Mouse (Mus musculus): Measurements from ENCODE around the gene Hormad2.

Gene Hormad2

GRCm38 (mm10) chr11:4440978-4441377 lies at the start of gene Hormad2:
Hormad2 (minus strand) TSS chr11:4441105.
- no peak for DNase-seq (ENCODE audit: low read depth, low spot score)

- no peak for DNase-seq (ENCODE audit: low read depth, low spot score)
Observed at GRCm38 (mm10) chr11:4489207-4489606, 48.3 kb upstream of the Hormad2 start.

GRCm38 (mm10) chr11:4488798-4489197 lies 47.9 kb upstream of the Hormad2 start:
- no peak for DNase-seq (ENCODE audit: low read depth, low spot score)

GRCm38 (mm10) chr11:4488367-4488766 lies 47.5 kb upstream of the Hormad2 start:
- DNase-seq (ENCODE audit: low read depth, low spot score) = no peak

- DNase-seq (ENCODE audit: low read depth, low spot score) = peak; percentile 63
Observed at GRCm38 (mm10) chr11:4487401-4487965, 46.6 kb upstream of the Hormad2 start.

GRCm38 (mm10) chr11:4484541-4484940 lies 43.6 kb upstream of the Hormad2 start:
- DNase-seq (ENCODE audit: low read depth, low spot score) = no peak

GRCm38 (mm10) chr11:4482641-4483040 lies 41.7 kb upstream of the Hormad2 start:
- DNase-seq (ENCODE audit: low read depth, low spot score) = peak; percentile 48

GRCm38 (mm10) chr11:4476184-4476697 lies 35.3 kb upstream of the Hormad2 start:
- peak; percentile 44 for DNase-seq (ENCODE audit: low read depth, low spot score)

- no peak for DNase-seq (ENCODE audit: low read depth, low spot score)
Observed at GRCm38 (mm10) chr11:4472464-4473179, 31.7 kb upstream of the Hormad2 start.

GRCm38 (mm10) chr11:4471734-4472133 lies 30.8 kb upstream of the Hormad2 start:
- no peak for DNase-seq (ENCODE audit: low read depth, low spot score)

- no peak for DNase-seq (ENCODE audit: low read depth, low spot score)
Observed at GRCm38 (mm10) chr11:4471251-4471650, 30.3 kb upstream of the Hormad2 start.

- DNase-seq (ENCODE audit: low read depth, low spot score) = no peak
Observed at GRCm38 (mm10) chr11:4469091-4469490, 28.2 kb upstream of the Hormad2 start.

GRCm38 (mm10) chr11:4467436-4467835 lies 26.5 kb upstream of the Hormad2 start:
- DNase-seq (ENCODE audit: low read depth, low spot score) = no peak

GRCm38 (mm10) chr11:4466191-4466590 lies 25.3 kb upstream of the Hormad2 start:
- DNase-seq (ENCODE audit: low read depth, low spot score) = no peak

- DNase-seq (ENCODE audit: low read depth, low spot score) = no peak
Observed at GRCm38 (mm10) chr11:4464616-4465015, 23.7 kb upstream of the Hormad2 start.

GRCm38 (mm10) chr11:4464186-4464585 lies 23.3 kb upstream of the Hormad2 start:
- no peak for DNase-seq (ENCODE audit: low read depth, low spot score)

GRCm38 (mm10) chr11:4462868-4463267 lies 22.0 kb upstream of the Hormad2 start:
- no peak for DNase-seq (ENCODE audit: low read depth, low spot score)

- DNase-seq (ENCODE audit: low read depth, low spot score) = no peak
Observed at GRCm38 (mm10) chr11:4461154-4461553, 20.2 kb upstream of the Hormad2 start.

GRCm38 (mm10) chr11:4460615-4461014 lies 19.7 kb upstream of the Hormad2 start:
- DNase-seq (ENCODE audit: low read depth, low spot score) = no peak

- DNase-seq (ENCODE audit: low read depth, low spot score) = no peak
Observed at GRCm38 (mm10) chr11:4454895-4455535, 14.1 kb upstream of the Hormad2 start.

GRCm38 (mm10) chr11:4452467-4453184 lies 11.7 kb upstream of the Hormad2 start:
- DNase-seq (ENCODE audit: low read depth, low spot score) = peak; percentile 18

- peak; percentile 72 for DNase-seq (ENCODE audit: low read depth, low spot score)
Observed at GRCm38 (mm10) chr11:4451116-4451515, 10.2 kb upstream of the Hormad2 start.
